Mouse (Mus musculus): Measurements from ENCODE around the gene Paox.

The Paox gene

GRCm38 (mm10) chr7:140115583-140116328, at the start of gene Paox:
Gene Paox (plus strand): TSS chr7:140115799.
- peak; percentile 34 for DNase-seq (ENCODE audit: low read depth)

DNA sequence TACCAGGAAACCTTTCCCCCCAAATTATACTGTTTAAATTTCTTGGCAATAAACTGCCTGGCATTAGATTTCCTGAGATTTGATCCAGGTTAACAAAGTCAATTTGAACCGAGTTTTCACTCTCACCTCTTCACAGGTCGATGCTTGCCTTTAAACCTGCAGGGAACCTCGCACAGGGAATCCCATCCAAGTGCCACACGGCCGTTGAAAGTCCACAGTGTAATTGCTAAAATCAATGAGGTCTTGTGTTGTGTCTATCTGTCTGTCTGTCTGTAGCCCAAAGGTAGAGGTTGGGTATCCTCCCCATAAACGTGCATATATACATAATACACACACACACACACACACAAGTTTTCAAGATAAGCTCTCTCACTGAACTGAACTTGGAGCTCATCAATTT, 48.2 kb upstream of the Paox start:
- no peak for DNase-seq (ENCODE audit: low read depth)

DNA sequence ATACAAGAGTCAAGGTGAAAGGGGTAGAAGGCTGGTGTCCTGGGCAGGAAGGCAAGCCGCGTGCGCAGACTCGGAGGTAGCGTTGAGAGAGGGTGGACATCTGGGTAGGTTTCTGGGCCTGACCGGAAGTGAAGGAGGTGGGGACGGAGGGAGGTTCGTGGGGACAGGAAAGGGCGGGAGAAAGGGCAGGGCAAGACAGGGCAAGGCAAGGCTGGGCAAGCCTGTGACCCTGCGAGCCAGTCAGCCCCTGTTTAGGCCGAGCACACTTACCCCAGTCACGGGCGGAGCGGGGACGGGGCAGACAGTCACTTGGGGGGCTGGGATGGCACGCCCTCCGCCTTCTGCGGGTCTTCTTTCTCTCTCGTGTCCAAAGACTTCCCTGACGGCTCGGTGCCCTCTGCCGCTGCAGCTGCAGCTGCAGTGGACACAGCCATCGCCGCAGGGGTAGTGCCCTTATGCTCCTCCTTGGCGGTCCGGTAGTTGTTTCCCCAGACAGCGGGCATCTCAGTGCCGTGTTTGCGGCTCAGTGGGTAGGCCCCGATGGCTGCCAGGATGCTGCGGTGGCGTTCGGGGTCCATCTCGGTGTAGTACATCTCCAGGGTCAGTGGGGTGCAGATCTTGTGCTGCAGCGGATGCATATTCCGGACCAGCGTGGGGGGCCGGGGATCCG, 45.4 kb upstream of the Paox start:
- DNase-seq (ENCODE audit: low read depth) = no peak

DNA sequence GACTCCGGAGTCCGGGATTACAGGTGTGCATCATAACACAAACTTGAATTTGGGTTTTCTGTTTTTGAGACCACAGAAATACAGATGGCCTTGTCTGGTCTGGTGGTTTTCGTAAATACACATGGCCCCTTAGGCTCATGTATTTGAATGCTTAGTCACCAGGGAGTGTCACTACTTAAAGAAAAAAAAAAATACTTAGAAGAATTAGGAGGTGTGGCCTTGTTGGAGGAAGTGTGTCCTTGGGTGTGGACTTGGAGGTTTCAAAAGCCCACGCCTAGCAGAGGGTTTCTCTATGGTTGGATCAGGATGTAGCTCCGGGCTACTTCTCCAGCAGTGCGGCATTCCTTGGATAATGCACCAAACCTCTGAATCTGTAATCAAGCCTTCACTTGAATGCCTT, 37.9 kb upstream of the Paox start:
- DNase-seq (ENCODE audit: low read depth) = no peak

DNA sequence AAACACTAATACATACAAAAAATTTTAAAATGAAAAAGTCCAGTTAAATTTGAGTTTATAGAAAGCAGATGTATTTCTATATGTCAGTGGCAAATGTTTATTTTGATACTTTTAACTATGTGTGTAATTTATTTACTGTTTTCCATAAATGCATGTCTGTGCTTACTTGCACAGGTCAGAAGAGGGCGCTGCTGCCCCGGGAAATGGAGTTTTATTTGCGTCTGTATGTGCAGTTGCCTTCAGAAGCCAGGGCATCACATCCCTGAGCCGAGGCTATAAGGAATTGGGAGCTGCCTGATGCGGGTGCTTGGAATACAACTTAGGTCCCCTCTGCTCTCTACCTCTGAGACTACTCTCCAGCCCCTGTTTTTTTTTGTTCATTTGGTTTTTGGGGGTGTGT, 36.9 kb upstream of the Paox start:
- peak; percentile 80 for DNase-seq (ENCODE audit: low read depth)

GRCm38 (mm10) chr7:140080503-140081156, 35.0 kb upstream of the Paox start:
- DNase-seq (ENCODE audit: low read depth) = peak; percentile 63

DNA sequence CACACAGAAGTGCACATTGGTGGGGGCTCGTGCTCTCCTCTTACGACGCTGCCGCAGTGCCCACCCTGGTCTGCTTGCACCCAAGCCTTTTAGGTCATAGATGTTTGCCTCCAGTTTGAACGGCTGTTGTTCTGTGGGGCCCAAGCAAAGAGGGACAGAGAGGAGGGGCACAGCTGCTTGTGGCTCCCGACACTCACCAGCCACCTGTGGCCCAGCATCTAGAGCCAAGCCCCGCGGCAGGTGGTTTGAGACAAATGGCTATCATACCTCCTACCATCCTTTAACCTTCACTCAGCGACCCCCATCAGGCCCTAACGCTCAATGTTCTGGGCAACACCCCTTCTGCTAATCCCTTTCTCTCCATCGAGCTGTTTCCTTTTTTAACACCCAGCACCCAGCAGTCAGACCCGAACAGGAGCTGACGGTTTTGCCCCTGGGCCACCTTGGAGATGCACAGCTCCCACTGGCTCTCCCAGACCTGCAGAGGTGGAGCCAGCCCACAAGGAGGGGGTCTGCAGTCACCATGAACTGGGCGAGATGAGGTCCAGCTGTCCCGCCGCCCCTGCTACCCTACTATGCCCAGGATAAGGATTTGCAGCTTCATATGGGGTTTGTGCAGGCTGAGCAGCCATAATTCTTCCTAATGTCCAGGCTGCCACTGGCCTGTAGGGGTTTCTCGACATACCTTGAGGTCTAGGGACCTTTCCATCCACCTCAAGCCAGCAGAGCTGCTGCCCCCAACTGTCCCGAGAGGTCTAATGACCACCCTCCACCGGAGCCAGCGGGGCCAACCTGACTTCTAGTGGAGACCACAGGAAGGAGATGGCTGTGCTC, 34.0 kb upstream of the Paox start:
- no peak for DNase-seq (ENCODE audit: low read depth)

- peak; percentile 33 for DNase-seq (ENCODE audit: low read depth)
These were observed 33.3 kb upstream of the Paox start, which contains the start of gene Caly for GRCm38 (mm10) chr7:140082242-140082678. Gene Caly (minus strand): TSS chr7:140082548.

DNA sequence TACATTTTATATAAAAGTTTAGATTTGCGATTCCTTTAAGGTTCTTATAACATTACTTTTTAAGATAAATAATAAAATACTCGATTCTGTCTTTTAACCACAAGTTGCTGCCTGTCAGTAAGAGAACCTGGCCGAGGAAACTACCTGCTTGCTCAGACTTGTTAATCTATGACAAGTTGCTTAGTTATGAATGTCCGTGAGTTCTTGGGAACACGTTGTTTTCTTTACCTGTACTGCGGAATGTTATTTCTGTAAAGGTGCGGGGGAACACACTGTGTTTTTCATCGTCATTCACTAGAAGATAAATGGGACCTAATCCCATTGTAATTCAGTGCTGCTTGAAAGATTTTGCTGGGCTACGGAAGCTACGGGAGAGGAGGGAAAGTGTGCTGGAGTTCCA, 25.0 kb upstream of the Paox start:
- DNase-seq (ENCODE audit: low read depth) = no peak

- DNase-seq (ENCODE audit: low read depth) = no peak
These were observed 22.6 kb upstream of the Paox start, which contains the start of gene Prap1 for GRCm38 (mm10) chr7:140092924-140093528. Gene Prap1 (plus strand): TSS chr7:140093395.

DNA sequence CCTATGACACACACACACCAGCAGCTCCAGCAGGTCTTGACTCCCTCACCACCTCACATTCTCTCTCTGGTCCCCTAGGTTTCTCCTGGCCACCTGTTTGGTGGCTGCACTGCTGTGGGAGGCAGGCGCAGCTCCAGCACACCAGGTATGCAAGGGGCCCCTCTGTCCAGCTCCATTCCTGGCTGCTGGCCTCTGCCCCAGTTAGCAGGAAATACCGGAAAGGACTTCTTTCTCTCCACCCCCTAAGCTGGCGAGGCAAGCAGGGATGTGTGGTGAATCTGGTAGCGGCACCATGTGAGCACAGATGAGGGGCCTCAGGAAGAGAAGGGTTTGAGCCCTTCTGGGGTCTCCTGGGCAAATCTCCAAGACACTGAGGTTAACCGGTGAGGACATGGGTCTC, 20.6 kb upstream of the Paox start:
- no peak for DNase-seq (ENCODE audit: low read depth)

DNA sequence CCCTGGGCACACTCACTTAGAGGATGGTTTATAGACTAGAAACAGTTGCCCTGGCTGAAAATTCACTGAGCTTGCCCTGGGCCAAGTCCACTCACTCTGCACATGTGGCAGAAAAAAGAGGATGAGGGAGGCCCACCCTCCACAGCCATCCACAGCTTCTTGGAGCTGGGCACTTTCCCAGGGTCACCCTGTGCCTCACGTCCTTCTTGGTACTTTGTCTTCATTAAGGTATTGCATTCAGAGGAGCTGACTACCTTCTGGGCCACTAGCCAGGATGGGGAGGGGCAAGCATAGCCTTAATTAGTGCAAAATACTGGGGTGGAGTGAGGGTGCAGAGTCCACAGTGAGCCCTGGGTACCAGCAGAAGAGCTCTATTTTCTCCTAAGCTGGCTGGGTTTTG, 20.0 kb upstream of the Paox start:
- DNase-seq (ENCODE audit: low read depth) = no peak

DNA sequence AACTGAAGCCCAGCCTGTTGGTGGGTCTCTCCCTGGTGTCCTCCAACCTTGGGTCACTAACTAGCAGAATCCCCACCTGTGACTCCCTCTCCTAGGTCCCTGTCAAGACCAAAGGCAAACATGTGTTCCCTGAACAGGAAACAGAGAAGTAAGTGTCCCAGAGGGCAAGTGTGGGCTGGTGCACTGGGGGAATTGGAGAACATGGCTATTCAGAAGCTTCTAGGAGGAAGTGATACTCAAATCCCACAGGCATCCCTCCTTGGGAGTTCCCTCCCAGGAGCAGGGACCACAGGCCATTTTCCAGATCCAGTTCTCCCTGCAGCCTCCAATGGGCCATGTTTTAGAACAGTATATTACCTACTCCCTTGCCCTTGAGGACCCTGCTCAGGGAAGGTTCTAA, 19.5 kb upstream of the Paox start:
- DNase-seq (ENCODE audit: low read depth) = no peak

GRCm38 (mm10) chr7:140098466-140098865, 17.1 kb upstream of the Paox start:
- no peak for DNase-seq (ENCODE audit: low read depth)

DNA sequence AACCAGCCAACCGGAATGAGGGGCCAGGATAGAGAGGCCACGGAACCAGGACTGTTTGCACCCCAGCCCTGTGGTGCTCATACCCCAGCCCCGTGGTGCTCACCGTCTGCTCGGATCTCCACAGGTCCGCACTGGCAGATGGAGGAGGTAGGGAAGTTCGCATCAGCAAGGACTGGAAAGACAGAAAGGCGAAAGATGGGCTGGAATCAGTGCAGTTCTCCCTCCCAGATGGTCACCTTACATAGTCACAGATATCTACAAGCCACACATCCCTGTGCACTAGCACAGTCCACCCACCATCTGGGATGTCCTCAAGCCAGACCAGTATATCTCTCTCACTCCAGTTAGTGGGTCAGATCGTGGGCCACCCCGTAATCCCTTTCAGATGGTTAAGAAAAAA, 14.1 kb upstream of the Paox start:
- DNase-seq (ENCODE audit: low read depth) = no peak

GRCm38 (mm10) chr7:140101993-140102860, 13.4 kb upstream of the Paox start, which contains the start of gene Fuom:
Gene Fuom (minus strand): TSS chr7:140102441.
- peak; percentile 81 for DNase-seq (ENCODE audit: low read depth)

- DNase-seq (ENCODE audit: low read depth) = no peak
These were observed 11.6 kb upstream of the Paox start for GRCm38 (mm10) chr7:140104009-140104408.

DNA sequence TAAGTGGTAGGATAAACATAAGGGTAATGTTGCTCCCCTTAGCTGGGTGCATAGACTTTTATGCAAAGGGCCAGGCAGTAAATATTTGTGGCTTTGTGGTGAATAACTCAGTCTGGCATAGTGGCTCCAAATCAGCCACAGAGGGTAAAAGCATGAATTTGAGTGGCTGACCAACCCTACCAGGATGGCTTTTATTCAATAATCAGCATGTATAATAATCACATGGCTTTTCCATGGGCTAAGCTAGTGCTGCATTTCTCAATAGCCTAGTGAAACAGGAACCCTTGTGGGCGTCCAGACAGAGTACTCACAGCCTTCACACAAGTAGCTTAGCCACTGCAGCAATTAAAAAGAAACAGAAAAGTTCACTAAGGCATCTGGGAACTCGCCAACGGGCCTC, 3.7 kb upstream of the Paox start:
- no peak for DNase-seq (ENCODE audit: low read depth)

DNA sequence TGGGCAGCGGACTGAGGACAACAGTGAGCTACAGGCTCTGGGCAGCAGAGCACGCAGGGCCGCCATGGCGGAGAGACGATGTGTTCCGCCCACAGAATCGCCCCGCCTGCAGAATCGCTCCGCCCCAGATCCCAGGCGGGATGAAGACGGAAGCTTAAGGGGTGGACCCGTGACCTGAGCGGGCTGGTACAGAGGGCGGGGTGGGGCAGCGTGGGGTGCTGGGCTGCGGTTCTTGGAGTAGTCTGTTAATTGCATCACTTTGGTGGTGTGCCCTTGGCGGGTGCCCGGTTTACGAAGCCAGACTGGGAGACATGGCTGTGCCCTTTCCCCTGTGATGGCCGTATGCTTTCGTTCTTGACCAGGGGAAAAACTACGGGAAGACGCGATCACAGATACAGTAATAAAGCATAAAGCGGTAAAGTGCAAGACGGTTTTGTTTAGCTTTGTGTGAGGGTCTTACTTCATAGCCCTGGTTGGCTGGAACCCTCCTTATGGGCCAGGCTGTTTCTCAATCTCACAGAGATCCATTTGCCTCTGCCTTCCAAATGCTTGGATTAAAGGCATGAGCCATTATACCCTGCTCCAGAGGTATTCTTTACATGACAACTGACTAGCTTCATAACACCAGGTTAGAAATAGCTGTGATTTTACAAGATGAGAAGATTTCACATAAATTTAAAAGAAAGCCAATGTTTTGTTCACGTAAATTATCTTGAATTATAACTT, 893 bp downstream of the Paox start, which contains the start of gene Echs1:
Gene Echs1, minus strand, starts transcription at position 148 of the 726 bp plus-strand sequence.
- DNase-seq (ENCODE audit: low read depth) = peak; percentile 90

DNA sequence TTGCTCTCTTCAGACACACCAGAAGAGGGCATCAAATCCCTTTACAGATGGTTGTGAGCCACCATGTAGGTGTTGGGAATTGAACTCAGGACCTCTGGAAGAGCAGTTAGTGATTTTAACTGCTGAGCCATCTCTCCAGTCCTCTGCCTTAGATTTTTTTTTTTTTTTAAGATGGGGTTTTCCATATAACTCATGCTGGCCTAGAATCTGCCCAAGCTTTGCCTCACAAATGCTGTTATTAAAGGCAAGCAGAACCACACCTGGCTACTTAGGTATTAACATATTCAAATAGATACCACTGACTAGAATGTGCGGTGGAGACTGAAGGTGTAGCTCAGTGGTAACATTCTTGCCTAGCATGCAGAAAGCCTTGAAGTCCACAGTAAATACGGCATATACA, 4.9 kb downstream of the Paox start:
- no peak for DNase-seq (ENCODE audit: low read depth)
